Mouse (Mus musculus) right cerebral cortex, postnatal 10 days (tissue): Measurements from ENCODE around the gene Hdac7.

Experiments
- DNase-seq, 2 experiments: peaks; one replicate each; pipeline ENCODE4 v3.0.0; 2021; ENCODE audit warnings: low spot score in 2 of 2

Hdac7 gene

DNA sequence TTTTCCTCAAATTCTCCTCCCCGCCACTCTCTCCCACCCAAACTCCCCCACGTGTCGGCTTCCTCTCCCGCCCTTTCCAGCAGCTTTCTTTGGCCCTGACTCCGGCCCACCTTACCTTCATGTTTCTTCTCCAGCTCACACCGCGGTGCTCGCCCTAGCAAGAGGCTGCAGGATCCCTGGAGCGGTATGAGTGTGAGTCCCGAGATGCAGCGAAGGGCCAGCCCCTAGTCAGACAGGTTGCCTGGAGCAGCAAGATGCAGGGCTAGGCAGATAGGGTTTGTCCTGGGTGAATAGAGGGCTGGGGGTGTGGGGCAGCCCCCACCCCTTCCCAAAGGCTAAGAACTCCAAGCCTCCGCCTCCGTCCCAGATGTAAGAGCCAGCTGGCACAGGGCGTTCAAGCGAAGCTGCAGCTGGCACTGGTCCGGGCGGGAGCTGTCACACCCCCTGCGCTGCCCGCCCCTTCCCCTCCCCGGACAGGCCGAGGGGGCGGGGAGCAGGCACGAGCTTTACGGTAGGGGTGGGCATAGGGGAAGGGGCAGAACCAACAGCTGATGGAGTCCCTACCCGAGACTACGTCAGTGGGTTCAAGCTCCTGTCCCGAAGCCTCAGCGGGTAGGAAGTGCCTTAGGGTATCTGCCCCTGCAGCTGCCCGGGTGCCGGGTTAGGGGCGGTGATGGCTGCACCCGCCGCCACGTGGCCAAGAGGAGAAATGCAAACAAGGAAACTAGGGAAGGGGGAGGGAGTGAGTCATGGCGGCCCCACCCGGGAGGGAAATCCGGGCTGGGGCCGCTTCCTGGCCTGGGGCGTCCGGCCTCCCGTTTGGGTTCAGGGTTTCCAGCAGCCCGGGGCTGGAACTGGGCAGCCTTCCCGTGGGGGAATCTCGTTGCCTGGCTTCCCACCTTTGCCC lies 76.8 kb downstream of the Hdac7 start, which contains the start of gene Rapgef3:
Rapgef3 (minus strand) TSS at position 693 of the 907 bp plus-strand sequence.
- peak; percentile 88 for DNase-seq

DNA sequence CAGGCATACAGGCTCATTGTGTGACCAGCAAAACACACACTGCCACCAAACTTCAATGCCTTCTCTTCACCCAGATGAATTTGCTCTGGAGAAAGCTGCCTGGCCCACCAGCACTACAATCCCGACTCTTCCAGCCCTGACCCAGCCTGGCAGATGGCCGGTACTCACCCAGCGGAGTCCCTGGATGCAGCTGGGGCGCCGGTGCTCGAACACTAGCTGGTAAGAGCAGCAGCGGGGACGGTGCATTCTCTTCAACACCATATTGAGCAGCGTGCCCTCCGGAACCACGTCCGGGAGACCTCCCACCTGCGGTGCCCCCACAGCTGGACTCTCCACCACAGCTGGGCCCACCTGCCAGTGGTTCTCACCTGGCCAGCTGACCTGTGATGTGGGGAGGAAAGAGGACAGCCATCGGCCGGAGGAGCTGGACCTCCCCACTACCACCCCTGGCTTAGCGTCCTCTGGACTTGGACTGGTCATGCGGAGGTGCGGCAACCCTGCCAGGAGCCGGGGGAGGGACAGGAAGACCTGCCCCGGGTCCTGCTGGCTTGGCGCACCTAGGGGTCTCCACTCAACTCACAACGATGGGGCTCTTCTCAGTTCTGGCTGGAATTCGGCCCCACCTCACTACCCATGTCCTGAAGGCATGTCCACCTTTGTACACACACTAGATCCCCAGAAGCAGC lies 77.6 kb downstream of the Hdac7 start:
- DNase-seq, result peak in 1 of 2 experiments; percentile 57

DNA sequence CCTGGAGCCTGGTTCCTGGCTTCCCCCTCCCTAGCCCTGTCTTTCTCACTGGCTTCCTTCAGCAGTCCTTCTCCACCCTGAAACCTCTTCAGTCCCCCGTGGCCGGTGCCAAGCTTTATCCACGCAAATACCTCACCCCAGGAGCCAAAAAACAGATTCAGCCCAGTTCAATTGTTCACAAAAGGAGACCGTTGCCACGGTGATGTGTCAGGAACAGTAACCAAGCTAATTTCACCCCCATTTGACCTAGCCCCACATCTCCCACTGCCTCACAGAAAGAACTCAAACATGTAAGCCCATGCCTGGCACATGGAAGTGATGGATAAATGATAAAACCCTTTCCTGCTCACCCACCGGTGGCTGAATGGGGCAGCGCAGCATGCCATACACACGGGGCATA lies 78.1 kb downstream of the Hdac7 start:
- peak; percentile 71 to 75 for DNase-seq

DNA sequence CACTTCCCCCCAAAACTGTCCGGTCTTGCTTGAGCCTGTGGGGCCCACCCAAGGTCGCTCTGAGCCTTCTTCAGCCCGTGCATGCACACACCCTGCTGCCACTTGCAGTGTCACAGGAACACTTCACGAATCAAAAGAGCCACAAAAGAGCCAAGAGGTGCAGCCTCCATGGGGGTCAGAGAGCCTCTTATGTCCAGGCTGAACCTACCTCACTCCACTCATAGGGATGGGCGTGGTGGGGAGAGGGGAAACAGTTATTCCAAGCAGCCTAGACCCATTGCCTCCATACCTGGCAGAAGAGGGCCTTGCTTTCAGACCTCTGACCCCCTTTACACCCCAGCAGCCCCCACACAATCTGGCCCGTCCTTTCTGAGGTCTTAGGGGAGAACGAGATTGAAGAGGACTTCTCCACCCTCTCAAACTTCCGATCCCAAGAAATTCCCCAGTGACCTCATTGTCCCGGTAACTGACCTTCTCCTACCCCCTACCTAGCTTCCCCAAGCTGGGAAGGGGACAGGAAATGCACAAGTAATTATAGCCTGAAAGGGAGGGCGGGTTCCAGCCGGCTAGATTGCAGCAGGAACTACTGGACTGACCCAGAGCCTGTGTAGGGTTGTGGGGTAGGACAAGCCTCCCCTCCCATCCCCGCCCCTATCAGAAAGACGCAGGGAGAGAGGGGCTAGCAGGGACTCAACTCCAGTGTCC lies 79.1 kb downstream of the Hdac7 start:
- DNase-seq, result no peak

DNA sequence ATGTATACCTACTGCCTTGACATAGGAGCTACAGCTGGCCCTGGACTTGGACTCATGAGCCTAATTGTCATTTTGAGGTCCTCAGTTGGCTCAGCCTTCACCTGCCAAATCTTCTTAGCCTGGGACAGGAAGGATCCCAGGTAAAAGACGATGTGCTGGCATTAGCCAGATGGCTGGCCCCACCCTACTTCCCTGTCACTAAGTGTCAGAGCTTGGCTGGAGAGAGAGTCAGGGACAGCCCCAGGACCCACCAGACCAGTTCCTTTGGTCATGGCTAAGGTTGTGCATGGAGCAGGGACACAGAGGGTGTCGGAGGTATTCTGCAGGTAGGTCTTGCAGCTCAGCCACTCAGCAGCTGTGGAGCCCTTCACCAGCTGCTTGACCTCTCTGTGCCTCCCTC lies 79.8 kb downstream of the Hdac7 start:
- no peak for DNase-seq

DNA sequence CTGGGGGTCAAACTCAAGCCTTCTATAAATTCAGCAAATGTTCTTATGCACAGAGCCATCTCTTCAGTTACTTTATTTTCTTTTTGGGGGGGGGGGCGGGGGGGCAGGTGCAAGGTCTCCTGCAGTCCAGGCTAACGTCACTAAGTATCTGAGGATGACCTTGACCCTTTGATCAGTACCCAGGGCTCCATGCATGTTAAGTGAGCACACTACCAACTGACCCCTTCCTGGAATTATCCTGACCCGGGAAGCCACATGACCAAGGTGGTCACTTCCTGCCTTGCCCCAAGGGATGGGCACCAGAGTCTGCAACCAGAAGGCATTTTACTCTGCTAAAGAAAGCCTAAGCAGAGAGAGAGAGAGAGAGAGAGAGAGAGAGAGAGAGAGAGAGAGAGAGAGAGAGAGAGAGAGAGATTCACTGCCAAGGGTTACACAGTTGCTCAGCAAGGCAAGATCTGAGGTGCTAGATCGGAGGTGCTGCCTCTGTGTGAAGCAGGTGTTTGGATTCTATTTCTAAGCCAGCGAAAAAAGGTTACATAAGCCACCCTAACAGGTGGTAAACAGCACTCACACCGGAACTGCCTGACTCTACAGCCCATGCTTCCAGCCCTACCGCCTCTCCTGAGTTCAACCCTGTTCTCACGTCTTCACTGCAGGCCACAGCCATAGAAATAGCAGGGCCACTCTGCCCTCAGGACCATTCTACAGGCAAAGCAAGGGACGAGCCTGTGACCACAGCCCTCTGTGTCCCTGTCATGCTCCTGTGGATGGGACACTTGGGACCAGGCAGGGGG lies 80.8 kb downstream of the Hdac7 start:
- no peak for DNase-seq

DNA sequence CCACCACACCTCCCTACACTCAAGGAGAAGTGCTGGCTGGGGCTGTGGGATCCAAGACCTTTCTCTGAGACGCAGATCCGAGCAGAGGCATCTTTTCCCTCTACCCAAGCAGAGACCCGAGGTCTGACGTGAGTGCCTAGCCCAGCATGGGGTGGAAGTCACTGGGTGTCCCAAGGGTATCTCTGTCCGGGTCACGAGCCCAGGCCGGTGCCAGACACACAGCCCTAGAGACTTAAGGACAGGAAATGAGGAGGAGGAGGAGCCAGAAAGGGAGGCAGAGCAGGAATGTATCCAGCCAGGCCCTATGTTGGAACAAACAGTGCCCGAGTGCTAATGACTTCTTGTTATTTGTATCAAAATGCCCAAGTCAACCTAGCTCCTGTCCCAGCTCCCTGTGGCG lies 81.6 kb downstream of the Hdac7 start:
- DNase-seq, result no peak

DNA sequence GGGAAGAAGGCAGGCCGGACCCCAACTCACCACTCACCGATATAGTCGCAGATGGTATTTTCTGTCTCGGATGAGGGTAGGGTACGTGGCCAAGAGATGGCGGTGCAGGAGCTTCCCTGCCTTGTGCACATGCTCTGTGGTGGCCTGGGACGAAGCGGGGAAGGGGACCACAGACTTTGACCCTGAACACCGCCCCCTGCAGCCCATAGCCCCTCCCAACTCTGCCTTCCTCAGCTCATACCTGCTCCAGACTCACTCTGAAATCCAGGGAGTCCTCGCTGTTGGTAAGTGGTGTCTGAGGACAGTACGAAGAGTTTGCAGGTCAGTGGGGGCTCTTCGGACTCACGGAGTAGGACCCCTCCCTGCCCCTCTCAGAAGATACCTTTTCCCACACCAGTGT lies 82.9 kb downstream of the Hdac7 start:
- DNase-seq, result no peak

DNA sequence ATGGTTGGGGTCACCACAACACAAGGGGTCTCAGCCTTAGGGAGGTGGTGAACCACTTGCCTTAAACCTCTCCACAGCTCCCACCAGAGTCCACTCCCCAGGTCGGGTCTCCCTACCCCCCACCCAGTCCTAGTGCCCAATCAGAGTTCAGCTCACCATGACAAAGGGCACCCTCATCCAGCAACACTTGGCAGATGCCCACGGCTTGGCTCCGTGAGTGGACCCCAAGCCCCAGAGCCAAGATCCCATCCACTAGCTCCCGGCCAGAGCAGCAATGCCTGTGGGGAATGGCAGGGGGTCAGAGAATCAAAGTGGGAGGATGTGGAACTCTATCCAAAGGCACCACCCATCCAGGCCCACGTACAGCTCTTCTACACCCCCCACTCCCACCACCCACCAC lies 83.3 kb downstream of the Hdac7 start:
- no peak for DNase-seq

DNA sequence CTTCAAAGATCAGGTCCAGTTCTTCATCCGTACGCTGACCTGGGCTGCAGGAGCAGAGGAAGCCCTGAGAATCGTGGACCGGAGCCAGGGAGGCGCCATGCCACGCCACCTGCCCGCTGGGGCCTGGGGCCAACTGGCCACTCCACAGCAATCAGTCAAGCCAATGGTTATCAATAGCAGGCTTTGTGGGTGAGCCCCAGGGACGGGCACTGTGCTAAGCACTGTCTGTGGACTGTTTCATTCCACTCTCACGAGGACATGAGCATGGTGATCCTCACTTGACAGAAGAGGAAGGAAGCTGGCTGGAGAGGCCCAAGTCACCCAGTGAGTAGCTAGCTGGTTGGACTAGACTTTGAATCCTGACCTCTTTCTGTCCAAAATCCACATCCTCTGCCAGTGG lies 84.3 kb downstream of the Hdac7 start:
- peak; percentile 76 to 78 for DNase-seq

DNA sequence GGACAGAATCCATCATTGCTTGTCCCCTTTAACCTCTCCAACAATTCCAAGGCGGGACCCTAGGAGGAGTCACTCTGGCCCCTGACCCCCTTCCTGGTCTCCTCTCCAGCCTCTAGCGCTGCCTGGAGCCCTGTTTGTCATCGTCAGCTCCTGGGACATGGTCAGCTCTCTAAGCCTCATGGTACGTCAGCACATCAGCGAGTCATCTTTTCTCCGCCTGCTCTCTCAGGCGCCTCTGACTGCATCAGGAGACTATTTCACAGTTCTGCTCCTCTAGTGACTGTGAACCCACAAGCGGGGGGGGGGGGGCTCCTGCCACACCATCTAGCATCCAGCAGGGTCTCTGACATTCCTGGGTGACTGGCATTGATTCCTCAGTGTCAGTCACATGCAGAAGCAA lies 88.9 kb downstream of the Hdac7 start:
- no peak for DNase-seq

DNA sequence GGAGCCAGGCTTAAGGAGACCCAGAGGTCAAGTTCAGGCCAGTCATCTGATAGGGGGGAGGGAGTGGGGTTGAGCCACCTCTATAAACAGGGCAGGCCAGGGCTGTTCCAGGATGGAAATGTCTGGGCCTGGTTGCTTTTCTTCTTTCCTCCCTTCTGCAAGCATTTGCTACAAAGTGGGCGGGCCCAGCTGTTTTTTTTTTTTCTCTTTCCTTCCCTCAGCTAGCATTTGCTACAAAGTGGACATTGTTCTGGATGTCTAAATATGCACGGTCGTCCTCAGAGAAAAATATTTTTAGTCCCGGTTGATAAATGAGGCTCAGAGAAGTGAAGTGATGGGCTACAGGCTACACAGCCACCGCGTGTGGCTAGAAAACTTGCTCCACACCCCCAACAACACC lies 89.8 kb downstream of the Hdac7 start:
- DNase-seq, result no peak

DNA sequence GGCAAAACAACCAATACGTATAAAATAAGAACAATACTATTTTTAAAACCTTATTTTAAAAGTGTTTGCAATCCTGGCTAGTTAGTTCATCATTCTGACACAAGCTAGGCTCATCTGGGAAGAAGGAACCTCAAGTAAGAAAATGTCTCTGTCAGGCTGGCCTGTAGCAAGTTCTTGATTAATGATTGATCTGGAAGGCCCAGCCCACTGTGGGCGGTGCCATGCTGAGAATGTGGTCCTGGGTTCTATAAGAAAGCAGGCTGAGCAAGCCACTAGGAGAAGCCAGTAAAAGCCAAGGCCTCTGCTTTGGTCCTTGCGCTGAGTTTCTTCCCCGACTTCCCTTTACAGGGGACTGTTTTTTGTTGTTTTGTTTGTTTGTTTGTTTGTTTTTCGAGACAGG lies 91.8 kb downstream of the Hdac7 start:
- DNase-seq, result no peak

DNA sequence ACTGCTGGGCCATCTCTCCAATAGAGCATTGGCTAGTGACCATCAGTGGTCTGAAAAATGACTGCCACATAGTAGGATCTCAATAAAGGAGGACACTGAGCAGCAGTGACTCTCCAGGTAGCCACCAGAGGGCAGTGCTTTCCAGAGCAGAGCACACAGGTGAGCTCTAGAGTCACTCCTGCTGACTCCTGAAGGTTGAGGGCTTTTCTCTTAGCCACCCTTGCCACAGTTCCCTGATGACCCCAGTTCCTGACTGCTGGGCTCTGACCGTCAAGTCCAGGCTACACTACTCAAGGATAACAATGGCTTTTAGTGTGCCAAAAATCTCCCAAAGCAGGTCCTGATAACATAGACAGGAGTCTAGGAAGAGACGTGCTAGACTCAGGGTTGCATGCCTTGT lies 92.6 kb downstream of the Hdac7 start:
- no peak for DNase-seq

DNA sequence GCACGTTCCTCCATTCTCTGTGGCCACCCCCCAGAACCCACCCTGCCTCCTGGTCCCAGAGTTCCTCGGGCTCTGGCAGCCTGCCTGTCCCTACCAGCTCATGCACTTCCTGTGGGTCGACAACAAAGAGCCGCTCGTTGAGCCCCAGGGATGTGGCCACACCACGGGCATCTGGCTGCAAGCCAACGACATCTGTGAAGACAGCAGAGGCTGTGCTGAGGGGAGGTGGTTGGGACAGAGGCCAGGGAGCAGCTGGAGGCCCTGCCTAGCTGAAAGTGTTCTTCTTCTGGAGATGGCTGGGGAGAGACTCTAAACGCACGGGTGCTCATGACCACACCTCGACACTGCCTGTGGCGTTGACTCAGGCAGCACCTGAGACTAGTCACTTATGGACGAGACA lies 93.6 kb downstream of the Hdac7 start:
- peak; percentile 95 for DNase-seq

DNA sequence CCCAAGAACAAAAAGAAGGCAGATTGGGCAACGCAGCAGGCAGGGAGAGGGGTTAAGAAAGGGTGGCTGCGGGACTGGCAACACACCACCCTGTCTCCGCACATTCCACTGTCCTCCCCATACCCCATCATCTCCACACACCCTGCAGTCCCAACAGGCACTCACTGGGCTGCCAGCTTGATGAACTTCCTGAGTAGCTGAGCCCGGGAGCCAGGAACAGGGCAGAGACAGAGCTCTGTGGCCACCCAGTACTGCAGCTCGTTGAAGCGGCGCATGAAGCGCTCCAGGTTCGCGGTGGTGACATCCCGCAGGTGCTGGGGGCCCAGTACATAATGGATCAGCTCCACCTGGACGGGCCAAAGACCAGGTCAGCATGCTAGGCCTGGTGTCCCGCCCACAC lies 94.5 kb downstream of the Hdac7 start:
- DNase-seq, result no peak

DNA sequence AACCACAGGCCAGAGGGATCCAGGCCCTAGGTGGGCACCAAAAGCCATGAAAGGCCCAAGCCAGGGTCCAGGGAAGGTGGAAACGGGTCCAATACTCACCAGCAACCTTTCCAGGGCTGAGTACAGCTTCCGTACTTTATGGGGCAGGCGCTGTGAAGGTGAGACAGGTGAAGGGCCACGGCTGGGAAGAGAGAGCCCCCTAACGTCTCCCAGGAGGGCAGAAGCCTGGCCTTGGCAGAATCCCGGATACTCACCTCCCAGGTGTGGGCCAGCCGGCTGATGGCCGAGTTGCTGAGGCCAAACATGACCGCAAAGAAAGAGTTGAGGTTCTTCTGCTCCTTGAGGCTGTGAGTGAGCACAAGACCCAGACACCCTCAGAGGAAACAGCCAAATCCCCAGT lies 94.9 kb downstream of the Hdac7 start:
- DNase-seq, result no peak

DNA sequence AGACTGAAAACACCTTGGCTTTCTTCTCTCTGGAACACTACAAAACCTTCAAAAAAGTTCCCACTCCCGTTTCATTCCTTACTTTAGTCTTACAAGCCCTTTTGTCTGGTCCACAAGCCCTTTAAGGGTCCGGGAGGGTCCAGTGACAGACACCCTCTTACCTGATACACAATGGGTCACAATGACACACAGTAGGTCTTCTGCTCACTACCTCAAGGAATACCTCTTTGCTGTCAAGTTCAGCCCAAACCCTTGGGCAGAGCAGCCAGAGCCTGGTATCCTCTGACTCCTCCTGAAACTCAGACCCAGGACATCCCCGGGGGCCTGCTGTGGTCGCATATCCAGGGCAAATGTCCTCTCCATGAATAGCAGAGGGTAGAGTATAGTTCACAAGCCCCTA lies 95.3 kb downstream of the Hdac7 start:
- no peak for DNase-seq

DNA sequence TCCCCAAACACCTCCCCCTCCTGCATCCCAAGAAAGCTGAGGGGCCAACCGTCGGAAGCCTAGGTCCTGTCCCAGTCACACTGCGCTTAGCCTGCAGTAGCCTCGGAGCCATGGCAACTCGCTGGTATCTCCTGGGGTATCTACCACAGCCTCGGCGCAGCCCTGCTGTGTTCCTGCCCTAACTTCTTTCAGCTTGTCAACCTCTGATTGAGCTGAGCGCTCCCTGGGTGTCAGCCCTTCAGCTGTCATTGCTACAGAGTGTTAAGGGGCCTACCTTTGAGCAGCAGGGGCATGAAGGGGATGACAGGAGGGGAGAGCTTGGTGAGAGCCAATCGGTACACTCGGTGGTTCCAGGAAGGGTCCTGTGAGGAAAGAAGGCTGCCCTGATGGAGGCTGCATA lies 96.0 kb downstream of the Hdac7 start:
- DNase-seq, result no peak

DNA sequence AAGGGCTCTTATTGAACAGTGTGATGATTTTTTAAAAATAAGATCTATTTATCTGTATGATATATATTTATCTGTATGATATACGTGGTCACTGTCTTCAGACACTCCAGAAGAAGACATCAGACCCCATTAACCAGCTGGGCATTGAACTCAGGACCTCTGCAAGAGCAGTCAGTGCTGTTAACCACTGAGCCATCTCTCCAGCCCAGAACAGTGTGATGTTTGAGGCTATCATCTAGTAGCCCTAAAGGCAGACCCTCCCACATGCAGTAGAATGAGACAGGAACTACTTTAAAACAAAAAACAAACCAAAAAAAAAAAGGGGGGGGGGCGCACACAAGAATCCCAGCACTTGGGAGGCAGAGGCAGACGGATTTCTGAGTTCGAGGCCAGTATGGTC lies 96.8 kb downstream of the Hdac7 start:
- DNase-seq, result no peak

DNA sequence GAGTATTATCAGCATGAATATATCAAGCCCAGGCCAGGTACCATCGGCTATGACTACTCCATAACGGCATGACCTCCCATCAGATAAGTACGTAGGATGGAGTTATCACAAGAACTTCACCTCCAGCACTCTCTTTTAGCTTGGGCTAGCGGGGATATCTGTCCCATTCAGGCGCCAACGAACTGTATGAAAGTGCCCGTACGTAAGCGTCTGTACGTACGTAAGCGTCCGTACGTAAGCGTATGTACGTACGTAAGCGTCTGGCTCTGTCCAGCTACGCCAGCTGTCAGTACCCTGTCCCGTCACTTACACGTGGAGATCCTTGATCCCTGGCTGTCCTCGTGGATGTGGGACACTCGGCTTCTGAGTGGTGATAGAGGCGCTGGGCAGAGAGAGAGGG lies 97.6 kb downstream of the Hdac7 start:
- DNase-seq, result no peak

DNA sequence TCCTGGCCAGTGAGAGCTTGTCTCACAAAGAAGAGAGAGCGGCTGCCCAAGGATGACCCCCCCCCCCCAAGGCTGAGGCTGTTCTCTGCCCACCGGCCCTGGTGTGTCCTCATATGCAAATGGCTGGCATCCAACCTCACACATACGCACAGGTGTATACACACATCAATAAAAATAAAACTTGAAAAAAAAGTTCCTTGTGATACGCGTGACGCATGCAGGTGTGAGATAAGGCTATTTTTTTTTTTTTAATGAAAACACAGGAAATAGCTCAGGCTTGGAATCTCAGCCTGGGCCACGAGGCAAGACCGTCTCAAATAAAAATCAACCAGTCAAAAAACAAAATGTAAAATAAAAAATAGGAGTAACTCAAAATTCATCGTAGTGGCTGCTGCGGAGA lies 98.0 kb downstream of the Hdac7 start:
- no peak for DNase-seq
